Mouse (Mus musculus) gastrocnemius, adult 2 months (tissue): ENCODE data around the gene Acad12. TPM values are rescaled to one million over a fixed set of nuclear protein-coding genes. Genes with fewer than 3 reads are reported as not detected.

ENCODE experiments used
- DNase-seq: peaks from one replicate; pipeline ENCODE4 v3.0.0; 2022
- H3K27ac ChIP-seq: fragments of 200-600 bp; 2 replicates; pipeline ENCODE4 v1.8.1; 2022; ENCODE audit warnings: mild to moderate bottlenecking
- H3K4me3 ChIP-seq: fragments of 200-600 bp; 2 replicates; pipeline ENCODE4 v1.8.1; 2022; ENCODE audit warnings: mild to moderate bottlenecking, moderate library complexity
- CTCF ChIP-seq: fragments of 200-600 bp; IDR thresholded peaks from 2 replicates; pipeline ENCODE4 v1.8.1; 2022; ENCODE audit warnings: antibody characterized with exemption, mild to moderate bottlenecking, moderate library complexity
- intact Hi-C: fragments of 180-260 bp; cut with DNase I; formaldehyde crosslinking; loops from one replicate; pipeline ENCODE4 v1.15.1; 2025
- total RNA-seq, 2 experiments: library from RNA; stranded (reverse); gene quantifications; 2 replicates each; pipeline ENCODE4 v1.2.3; 2021

Acad12 gene
- total RNA-seq, 2 experiments from 2014 or later, result 23.3 to 34.5 TPM

DNA sequence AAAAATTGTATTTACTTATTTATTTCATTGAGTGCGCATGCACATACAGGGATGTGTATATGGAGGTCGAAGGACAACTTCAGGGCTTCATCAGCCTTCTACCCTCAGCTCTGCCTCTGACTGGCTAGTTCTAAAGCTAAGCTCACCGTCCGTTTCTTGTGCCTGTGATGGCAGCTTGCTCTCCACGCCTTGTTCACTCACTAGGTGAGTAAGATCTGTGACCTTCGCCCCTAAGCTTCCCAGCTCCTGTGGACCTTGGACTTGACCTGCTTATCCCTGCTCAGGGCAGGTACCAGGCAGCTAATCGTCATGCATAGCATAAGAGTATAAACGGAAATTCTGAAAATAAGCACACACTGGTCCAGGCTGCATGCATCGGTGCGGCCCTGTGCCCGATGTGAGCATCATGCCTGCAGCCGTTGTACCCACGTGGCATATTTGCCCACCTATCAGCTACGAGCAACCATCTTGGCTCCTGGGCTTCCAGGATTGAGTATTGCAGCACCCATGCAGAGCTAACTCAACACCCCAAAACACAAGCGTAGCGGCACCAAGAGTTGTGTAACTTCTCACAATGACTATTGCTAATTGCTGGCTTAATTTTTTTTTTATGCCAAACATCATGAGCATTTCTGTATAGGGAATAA is 52.6 kb downstream of the Acad12 start:
- no peak for DNase-seq
- intact Hi-C loops, result no loop called here
- no peak for TF ChIP-seq CTCF
- no peak overlapping the region; the same call in 1 of the 2 replicates for H3K27ac ChIP-seq
- no peak overlapping the region for H3K4me3 ChIP-seq

DNA sequence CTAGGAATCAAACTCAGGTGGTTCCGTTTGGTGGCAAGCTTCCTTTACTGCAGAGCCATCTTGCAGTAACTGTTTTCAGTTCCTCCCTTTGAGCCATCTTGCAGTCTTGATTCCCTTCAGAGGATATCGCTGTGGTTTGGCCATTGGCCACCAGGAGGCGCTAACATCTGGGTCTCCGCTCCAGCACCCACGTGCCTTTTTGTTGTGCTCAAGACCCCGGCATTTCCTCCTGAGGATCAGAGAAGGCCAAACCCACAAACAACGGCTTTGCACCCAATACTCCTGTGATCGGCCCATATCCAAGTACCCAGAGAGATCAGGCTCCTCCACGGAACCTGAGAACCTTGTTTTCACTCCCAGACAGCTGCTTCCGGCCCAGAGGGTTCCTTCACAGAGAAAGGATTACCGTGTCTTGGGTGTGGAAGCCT is 54.3 kb downstream of the Acad12 start:
- intact Hi-C loops, result loop anchor here (1.0 kb wide), 1 partner anchor 38 kb away; no protein-coding TSS in a partner anchor
- Histone ChIP-seq H3K4me3 (peak overlapping the region; percentile 64), H3K27ac (peak overlapping the region; percentile 67)
- peak; percentile 91 for TF ChIP-seq CTCF
- DNase-seq, result peak; percentile 91

DNA sequence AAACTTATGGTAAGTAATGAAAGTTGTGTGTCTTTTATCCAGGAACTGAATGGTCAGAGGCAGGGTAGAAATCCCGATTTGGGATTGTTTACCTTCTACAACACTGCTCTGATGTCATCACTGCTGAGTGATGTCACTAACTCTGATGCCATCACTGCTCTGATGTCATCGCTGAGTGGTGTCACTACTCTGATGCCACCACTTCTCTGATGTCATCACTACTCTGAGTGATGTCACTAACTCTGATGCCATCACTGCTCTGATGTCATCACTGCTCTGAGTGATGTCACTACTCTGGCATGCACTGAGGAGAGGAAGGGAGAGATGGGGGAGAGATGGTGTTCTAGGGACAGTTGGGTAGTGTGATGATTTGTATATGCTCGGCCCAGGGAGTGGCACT is 56.3 kb downstream of the Acad12 start:
- TF ChIP-seq CTCF, result no peak
- Histone ChIP-seq H3K27ac (no peak overlapping the region), H3K4me3 (no peak overlapping the region)
- DNase-seq, result no peak
- intact Hi-C loops, result loop anchor here (2.0 kb wide), 1 partner anchor 14 kb away; no protein-coding TSS in a partner anchor

DNA sequence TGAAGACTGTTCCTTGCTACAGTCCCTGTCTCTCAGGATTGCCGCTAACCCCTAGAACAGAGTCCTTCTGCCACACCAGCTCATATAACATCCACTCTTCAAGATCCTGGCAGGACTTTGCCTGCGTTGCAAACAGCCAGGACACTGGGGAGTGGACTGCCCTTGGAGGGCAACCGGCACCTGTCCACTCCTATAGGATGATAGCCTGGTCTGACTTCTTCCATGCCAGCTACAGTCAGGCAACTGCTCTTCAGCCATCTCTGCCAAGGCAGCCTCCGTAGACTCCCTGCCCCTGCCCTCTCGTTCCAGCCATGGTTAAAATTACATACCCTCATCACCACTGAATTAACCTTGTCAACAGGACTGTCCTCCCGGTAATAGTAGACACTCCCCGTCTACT is 69.5 kb downstream of the Acad12 start:
- Histone ChIP-seq H3K27ac (peak overlapping the region; percentile 78), H3K4me3 (no peak overlapping the region)
- peak; percentile 86 for DNase-seq
- no peak for TF ChIP-seq CTCF
- intact Hi-C loops, result loop anchor here (2.0 to 5.0 kb wide), 2 partner anchors 14 to 53 kb away; no protein-coding TSS in a partner anchor

DNA sequence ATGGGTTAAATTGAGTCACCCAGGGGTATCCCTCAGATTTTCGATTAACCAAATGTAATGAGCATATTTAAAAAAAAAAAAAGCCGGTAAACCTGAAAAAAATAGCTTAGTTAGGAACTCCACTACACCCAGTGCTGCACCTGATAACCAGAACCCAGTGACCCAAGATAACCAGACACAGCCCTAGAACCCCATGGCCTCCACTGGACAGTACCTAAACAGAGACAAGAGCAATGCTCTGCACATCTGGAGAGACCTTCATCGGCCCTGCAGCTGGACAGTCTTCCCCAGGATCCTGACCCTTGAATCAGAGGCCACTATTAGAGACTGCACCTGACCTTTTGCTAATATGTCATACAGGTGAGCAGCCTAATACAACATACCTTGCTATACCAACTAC is 71.7 kb downstream of the Acad12 start:
- H3K4me3 ChIP-seq, result no peak overlapping the region
- intact Hi-C loops, result loop anchor here (5.0 kb wide), 1 partner anchor 55 kb away; no protein-coding TSS in a partner anchor
- no peak overlapping the region for H3K27ac ChIP-seq
- DNase-seq, result no peak
- no peak for TF ChIP-seq CTCF

Other genes starting within 250 kb of the Acad12 start
- 10 to 100 TPM; 36.8 to 37.0 TPM for gene Trafd1, start 233.3 kb downstream of the Acad12 start, total RNA-seq
- 10 to 100 TPM; 26.9 to 33.3 TPM for gene Naa25, start 221.0 kb downstream of the Acad12 start, total RNA-seq
- gene Tmem116, start 167.0 kb downstream of the Acad12 start, total RNA-seq, result 1 to 10 TPM; 7.0 to 8.3 TPM
- 10 to 100 TPM; 32.2 to 39.4 TPM for gene Erp29, start 166.4 kb downstream of the Acad12 start, total RNA-seq
- not detected for gene Adam1b, start 115.5 kb downstream of the Acad12 start, total RNA-seq
- gene Adam1a, start 73.5 kb downstream of the Acad12 start, total RNA-seq, result 1 to 10 TPM; 2.0 to 3.0 TPM
- gene Gm42878, start 73.5 kb downstream of the Acad12 start, total RNA-seq, result not detected
- 100 to 1,000 TPM; 100 to 131 TPM for gene Mapkapk5, start 73.0 kb downstream of the Acad12 start, total RNA-seq
- 100 to 1,000 TPM; 116 to 287 TPM for gene Aldh2, start 25.1 kb downstream of the Acad12 start, total RNA-seq
- gene Acad10, start 41.6 kb upstream of the Acad12 start, total RNA-seq, result 10 to 100 TPM in 1 of 2 experiments, 1 to 10 TPM in 1; 9.1 to 14.9 TPM
- 10 to 100 TPM; 31.5 to 35.5 TPM for gene Brap, start 41.6 kb upstream of the Acad12 start, total RNA-seq
- gene Atxn2, start 92.4 kb upstream of the Acad12 start, total RNA-seq, result 100 to 1,000 TPM in 1 of 2 experiments, 10 to 100 TPM in 1; 94.6 to 117 TPM
- gene Sh2b3, start 218.7 kb upstream of the Acad12 start, total RNA-seq, result 10 to 100 TPM; 11.9 to 15.4 TPM
- 1 to 10 TPM; 4.7 to 6.4 TPM for gene Pheta1, start 230.0 kb upstream of the Acad12 start, total RNA-seq